Mouse (Mus musculus): Measurements from ENCODE around the gene Aak1. TPM values are rescaled to one million over a fixed set of nuclear protein-coding genes. Genes with fewer than 3 reads are reported as not detected.
A peak's percentile ranks its signal among the peaks of the same experiment; 100 is the strongest.
"Not testable (repeated sequence)": the region's sequence is repeated elsewhere in the genome, so short reads cannot be mapped to it uniquely, and the experiment has no call there.

Gene Aak1
- polyA plus RNA-seq, 1 experiment from 2014 or later: 43.9 TPM

DNA sequence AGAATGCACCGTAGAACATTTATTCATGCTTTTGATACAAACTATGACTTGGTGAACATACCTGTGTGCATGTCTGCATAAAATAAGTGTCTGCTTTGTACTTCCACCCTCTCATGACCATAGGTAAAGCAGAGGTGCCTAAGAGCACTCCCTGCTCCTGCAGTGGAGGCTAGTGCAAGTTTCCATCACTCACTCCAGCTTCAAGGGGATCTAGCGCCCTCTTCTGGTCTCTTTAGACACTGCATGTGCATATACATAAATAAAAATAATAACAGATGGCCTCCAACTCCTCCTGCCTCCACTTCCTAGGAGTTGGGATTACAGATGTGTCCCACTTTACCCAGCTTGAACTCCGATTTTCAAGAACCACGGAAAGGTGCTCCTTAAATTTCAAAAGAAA, 167.6 kb downstream of the Aak1 start:
- 60% methylated on average over 4 of the region's 4 CpGs for WGBS
- no peak overlapping the region for H3K4me3 ChIP-seq (replicated peaks; ENCODE audit: low read depth, low read length)
- no peaks in the 10 kb centered on the region for H3K4me1 ChIP-seq (ENCODE audit: control insufficient read depth, insufficient read depth, low read length)
- no peaks in the 10 kb centered on the region for H3K9me3 ChIP-seq (ENCODE audit: control insufficient read depth, low read length)
- H3K9ac ChIP-seq (replicated peaks; ENCODE audit: low read length): no peak overlapping the region
- no peaks in the 10 kb centered on the region for H3K27me3 ChIP-seq (ENCODE audit: control insufficient read depth, insufficient read depth, low read length)
- DNase-seq (peak; percentile 68), ATAC-seq (ENCODE audit: low FRiP score, low TSS enrichment) (no peak)
- H3K27ac ChIP-seq (replicated peaks; ENCODE audit: low read depth, low read length): no peak overlapping the region
- no peak overlapping the region for H3K4me2 ChIP-seq (ENCODE audit: low read length)
- H3K36me3 ChIP-seq (ENCODE audit: control insufficient read depth, insufficient read depth, low read length): peaks cover 65% of the 10 kb centered on the region

DNA sequence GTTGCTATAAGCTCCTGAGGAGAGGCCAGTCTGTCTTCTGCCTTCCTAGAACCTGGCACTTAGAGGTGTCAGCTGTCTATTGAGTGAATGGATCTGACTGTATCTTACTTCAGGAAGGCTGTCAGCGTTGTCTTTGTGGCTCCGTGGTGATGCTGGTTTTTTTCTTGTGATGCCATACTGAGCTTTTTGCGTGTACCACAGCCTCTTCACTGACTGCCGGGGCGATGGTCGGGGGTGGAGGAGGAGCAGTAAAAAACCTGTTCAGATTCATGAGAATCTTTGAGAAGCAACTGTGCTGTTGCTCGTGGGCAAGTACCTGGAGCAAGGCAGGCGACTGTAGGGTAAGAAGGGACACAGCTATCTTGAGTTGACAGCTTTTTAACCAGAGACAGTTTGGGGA, 169.6 kb downstream of the Aak1 start:
- Histone ChIP-seq H3K9ac (replicated peaks; ENCODE audit: low read length) (no peak overlapping the region), H3K27me3 (ENCODE audit: control insufficient read depth, insufficient read depth, low read length) (no peaks in the 10 kb centered on the region), H3K9me3 (ENCODE audit: control insufficient read depth, low read length) (no peaks in the 10 kb centered on the region), H3K4me3 (replicated peaks; ENCODE audit: low read depth, low read length) (no peak overlapping the region), H3K36me3 (ENCODE audit: control insufficient read depth, insufficient read depth, low read length) (peaks cover 78% of the 10 kb centered on the region), H3K4me2 (ENCODE audit: low read length) (no peak overlapping the region), H3K27ac (replicated peaks; ENCODE audit: low read depth, low read length) (no peak overlapping the region), H3K4me1 (ENCODE audit: control insufficient read depth, insufficient read depth, low read length) (no peaks in the 10 kb centered on the region)
- 94% methylated on average over 8 of the region's 8 CpGs for WGBS
- DNase-seq: no peak
- no peak for ATAC-seq (ENCODE audit: low FRiP score, low TSS enrichment)

DNA sequence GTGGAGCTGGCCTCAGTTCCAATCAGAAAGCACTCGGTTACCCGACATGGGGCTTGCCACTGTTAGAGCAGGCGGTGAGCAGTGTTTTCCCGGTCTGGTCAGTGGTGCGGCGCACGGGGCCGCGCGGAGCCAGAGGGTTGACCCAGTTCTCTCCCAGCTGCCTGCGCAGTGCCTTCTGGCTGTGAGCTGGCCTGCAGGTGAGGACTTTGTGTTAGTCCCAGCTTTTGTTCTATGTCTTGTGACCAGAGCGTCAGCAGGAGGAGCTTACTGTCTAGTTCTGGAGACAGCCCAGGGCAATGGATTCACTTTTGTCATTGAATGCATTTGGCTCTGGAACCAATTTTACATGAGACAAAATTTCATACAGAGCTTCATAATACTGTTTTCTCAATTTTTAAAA, 172.5 kb downstream of the Aak1 start:
- ATAC-seq (ENCODE audit: low FRiP score, low TSS enrichment) (no peak), DNase-seq (no peak)
- Histone ChIP-seq H3K4me2 (ENCODE audit: low read length) (no peak overlapping the region), H3K9me3 (ENCODE audit: control insufficient read depth, low read length) (no peaks in the 10 kb centered on the region), H3K4me3 (replicated peaks; ENCODE audit: low read depth, low read length) (no peak overlapping the region), H3K27ac (replicated peaks; ENCODE audit: low read depth, low read length) (no peak overlapping the region), H3K9ac (replicated peaks; ENCODE audit: low read length) (no peak overlapping the region), H3K27me3 (ENCODE audit: control insufficient read depth, insufficient read depth, low read length) (no peaks in the 10 kb centered on the region), H3K36me3 (ENCODE audit: control insufficient read depth, insufficient read depth, low read length) (peaks cover 83% of the 10 kb centered on the region), H3K4me1 (ENCODE audit: control insufficient read depth, insufficient read depth, low read length) (no peaks in the 10 kb centered on the region)
- 97% methylated on average over 12 of the region's 12 CpGs for WGBS

DNA sequence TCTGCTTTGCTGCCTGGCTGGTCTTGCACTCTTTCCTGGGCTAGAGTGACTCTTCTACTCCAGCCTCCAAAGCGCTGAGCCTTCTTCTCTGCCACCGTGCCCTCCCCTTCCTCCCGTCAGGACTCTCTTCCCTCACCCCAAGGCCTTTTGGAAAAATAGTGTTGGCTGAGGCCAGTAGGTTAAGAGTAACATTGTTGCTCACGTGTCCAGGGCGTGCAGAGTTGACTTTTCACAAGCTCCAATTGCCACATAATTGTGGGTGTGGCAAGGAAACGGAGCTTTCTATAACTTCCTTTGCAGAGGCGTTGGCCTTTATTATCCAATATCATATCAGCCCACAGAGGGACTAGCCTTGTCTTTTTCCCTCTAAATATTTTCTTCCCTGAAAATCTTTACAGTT, 177.7 kb downstream of the Aak1 start:
- ATAC-seq (ENCODE audit: low FRiP score, low TSS enrichment): no peak
- Histone ChIP-seq H3K27me3 (ENCODE audit: control insufficient read depth, insufficient read depth, low read length) (no peaks in the 10 kb centered on the region), H3K4me1 (ENCODE audit: control insufficient read depth, insufficient read depth, low read length) (no peaks in the 10 kb centered on the region), H3K27ac (replicated peaks; ENCODE audit: low read depth, low read length) (no peak overlapping the region), H3K4me3 (replicated peaks; ENCODE audit: low read depth, low read length) (no peak overlapping the region), H3K36me3 (ENCODE audit: control insufficient read depth, insufficient read depth, low read length) (peaks cover 58% of the 10 kb centered on the region), H3K9me3 (ENCODE audit: control insufficient read depth, low read length) (no peaks in the 10 kb centered on the region), H3K9ac (replicated peaks; ENCODE audit: low read length) (no peak overlapping the region), H3K4me2 (ENCODE audit: low read length) (no peak overlapping the region)
- no peak for DNase-seq
- 89% methylated on average over 7 of the region's 7 CpGs for WGBS

DNA sequence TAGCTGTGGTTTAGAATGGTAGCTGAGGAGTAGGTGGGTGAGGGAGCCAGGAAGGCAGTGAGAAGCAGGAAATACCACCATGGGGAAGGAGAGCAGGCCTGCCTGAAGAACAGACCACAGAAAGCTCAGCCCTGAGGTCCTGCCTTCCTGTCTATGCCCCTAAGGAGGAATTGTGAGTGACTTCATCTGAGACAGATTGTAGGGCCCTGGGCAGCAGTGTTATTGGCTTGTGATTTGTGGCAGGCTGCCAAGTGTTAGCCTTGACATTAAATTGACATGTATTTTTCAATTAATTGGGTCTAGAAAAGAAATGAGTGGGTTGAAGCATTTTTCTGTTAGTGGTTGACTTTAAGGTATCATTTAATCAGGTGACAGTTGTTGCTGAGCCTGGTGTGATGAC, 179.6 kb downstream of the Aak1 start:
- Histone ChIP-seq H3K9me3 (ENCODE audit: control insufficient read depth, low read length) (no peaks in the 10 kb centered on the region), H3K4me3 (replicated peaks; ENCODE audit: low read depth, low read length) (no peak overlapping the region), H3K27me3 (ENCODE audit: control insufficient read depth, insufficient read depth, low read length) (no peaks in the 10 kb centered on the region), H3K9ac (replicated peaks; ENCODE audit: low read length) (no peak overlapping the region), H3K4me1 (ENCODE audit: control insufficient read depth, insufficient read depth, low read length) (no peaks in the 10 kb centered on the region), H3K27ac (replicated peaks; ENCODE audit: low read depth, low read length) (no peak overlapping the region), H3K4me2 (ENCODE audit: low read length) (no peak overlapping the region), H3K36me3 (ENCODE audit: control insufficient read depth, insufficient read depth, low read length) (peaks cover 43% of the 10 kb centered on the region)
- ATAC-seq (ENCODE audit: low FRiP score, low TSS enrichment) (no peak), DNase-seq (no peak)

DNA sequence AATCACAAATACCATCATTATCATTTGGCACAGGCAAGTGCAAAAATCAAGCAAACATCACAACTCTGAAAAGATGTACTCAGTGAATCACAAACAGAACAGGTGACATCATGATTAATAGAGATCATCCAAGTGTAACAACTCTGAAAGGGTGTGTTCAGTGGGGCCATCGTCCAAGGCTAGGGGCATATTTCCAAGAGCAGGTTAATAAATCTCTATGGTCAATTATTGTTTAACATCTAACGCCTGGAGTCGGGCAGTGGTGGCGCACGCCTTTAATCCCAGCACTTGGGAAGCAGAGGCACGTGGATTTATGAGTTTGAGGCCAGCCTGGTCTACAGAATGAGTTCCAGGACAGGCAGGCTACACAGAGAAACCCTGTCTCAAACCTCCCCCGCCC, 182.0 kb downstream of the Aak1 start:
- not testable (repeated sequence) for H3K27me3 ChIP-seq (ENCODE audit: control insufficient read depth, insufficient read depth, low read length); ATAC-seq (ENCODE audit: low FRiP score, low TSS enrichment); H3K4me3 ChIP-seq (replicated peaks; ENCODE audit: low read depth, low read length); H3K9me3 ChIP-seq (ENCODE audit: control insufficient read depth, low read length); H3K4me2 ChIP-seq (ENCODE audit: low read length); H3K27ac ChIP-seq (replicated peaks; ENCODE audit: low read depth, low read length); DNase-seq; H3K9ac ChIP-seq (replicated peaks; ENCODE audit: low read length); H3K4me1 ChIP-seq (ENCODE audit: control insufficient read depth, insufficient read depth, low read length)
- 90% methylated on average over 7 of the region's 7 CpGs for WGBS
- peaks cover 20% of the 10 kb centered on the region for H3K36me3 ChIP-seq (ENCODE audit: control insufficient read depth, insufficient read depth, low read length)

DNA sequence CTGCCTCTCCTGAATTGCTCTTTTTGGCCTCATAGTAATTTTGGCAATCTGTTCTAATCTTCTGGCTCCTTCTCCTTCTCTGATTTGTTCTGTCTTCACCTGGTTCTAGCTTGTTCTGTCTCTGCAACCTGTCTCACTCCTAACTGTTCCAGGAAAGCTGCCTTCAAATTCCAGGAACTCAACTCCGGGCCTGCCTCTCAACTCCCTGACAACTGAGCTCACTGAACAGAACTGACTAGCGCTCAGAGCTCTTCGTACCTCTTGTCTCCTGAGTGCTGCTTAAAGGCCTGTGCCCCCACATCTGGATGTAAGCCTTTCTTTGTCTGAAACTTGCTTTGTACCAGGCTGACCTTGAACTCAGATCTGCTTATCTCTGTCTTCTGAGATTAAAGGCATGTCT, 183.1 kb downstream of the Aak1 start:
- no peaks in the 10 kb centered on the region for H3K4me1 ChIP-seq (ENCODE audit: control insufficient read depth, insufficient read depth, low read length)
- no peak overlapping the region for H3K27ac ChIP-seq (replicated peaks; ENCODE audit: low read depth, low read length)
- H3K4me2 ChIP-seq (ENCODE audit: low read length): no peak overlapping the region
- no peak for DNase-seq
- ATAC-seq (ENCODE audit: low FRiP score, low TSS enrichment): no peak
- H3K27me3 ChIP-seq (ENCODE audit: control insufficient read depth, insufficient read depth, low read length): no peaks in the 10 kb centered on the region
- H3K36me3 ChIP-seq (ENCODE audit: control insufficient read depth, insufficient read depth, low read length): peaks cover 18% of the 10 kb centered on the region
- no peaks in the 10 kb centered on the region for H3K9me3 ChIP-seq (ENCODE audit: control insufficient read depth, low read length)
- 91% methylated on average over 3 of the region's 3 CpGs for WGBS
- H3K9ac ChIP-seq (replicated peaks; ENCODE audit: low read length): no peak overlapping the region
- H3K4me3 ChIP-seq (replicated peaks; ENCODE audit: low read depth, low read length): no peak overlapping the region

DNA sequence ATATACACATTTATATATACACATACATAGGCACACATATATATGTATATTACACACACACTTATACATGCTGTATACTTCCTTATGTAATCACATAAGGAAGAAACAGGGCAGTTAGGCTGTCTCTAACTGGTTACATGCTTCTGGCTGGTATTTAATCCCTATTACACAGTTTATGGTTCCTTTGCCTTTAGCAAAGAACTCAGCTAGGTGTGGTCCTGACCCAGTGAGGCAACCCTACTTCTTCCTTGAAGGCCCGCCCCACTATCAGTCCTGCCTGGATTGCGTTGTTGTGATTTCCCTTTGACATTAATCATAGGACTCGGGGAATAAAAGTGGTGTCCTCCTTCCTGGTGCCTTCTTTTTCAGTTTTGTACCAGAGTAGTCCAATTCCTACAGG, 185.1 kb downstream of the Aak1 start:
- H3K27ac ChIP-seq (replicated peaks; ENCODE audit: low read depth, low read length): no peak overlapping the region
- 93% methylated on average over 3 of the region's 3 CpGs for WGBS
- H3K4me2 ChIP-seq (ENCODE audit: low read length): no peak overlapping the region
- no peak for DNase-seq
- no peaks in the 10 kb centered on the region for H3K27me3 ChIP-seq (ENCODE audit: control insufficient read depth, insufficient read depth, low read length)
- H3K4me1 ChIP-seq (ENCODE audit: control insufficient read depth, insufficient read depth, low read length): no peaks in the 10 kb centered on the region
- H3K9me3 ChIP-seq (ENCODE audit: control insufficient read depth, low read length): no peaks in the 10 kb centered on the region
- peaks cover 7% of the 10 kb centered on the region for H3K36me3 ChIP-seq (ENCODE audit: control insufficient read depth, insufficient read depth, low read length)
- no peak for ATAC-seq (ENCODE audit: low FRiP score, low TSS enrichment)
- no peak overlapping the region for H3K9ac ChIP-seq (replicated peaks; ENCODE audit: low read length)
- no peak overlapping the region for H3K4me3 ChIP-seq (replicated peaks; ENCODE audit: low read depth, low read length)

DNA sequence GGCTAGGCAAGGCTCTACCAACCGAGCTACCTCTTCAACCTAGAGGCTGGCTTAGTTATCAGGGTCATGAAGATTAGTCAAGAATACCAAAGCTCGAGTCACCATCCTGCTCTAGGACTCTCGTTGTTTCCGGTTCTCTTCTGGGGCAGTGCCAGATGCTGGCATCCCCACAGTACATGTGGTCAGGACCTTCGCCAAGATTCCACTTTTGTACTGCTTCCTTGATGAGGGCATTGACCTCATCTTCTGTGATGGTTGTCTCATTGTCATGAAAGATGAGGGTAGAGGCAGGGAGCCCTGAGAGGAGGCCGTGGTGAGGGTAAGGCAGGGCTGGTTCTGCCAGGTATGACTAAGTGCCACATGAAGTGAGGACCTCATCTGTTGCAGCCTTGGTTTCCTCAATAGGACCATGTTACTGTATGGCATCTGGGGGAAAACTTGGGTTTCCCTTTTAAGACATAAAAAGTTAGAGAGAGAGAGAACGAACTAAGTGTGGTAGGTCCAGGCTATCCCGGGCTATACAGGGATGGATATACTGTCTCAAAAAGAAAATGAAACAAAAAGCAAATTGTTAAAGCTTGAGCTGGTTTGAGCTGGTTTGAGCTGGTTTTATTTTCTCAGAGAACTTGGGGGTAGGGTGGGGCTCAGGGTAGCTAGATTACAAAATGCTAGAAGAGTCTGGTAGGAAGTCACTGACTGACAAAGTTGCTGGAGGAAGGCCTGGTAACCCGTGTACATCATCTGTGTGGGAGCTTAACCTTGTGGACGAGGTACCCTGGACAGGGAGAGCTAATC, 188.7 kb downstream of the Aak1 start:
- H3K4me3 ChIP-seq (replicated peaks; ENCODE audit: low read depth, low read length): no peak overlapping the region
- WGBS: 87% methylated on average over 10 of the region's 10 CpGs

More for the DNA sequence above, 188.7 kb downstream of the Aak1 start:
- Histone ChIP-seq H3K27ac (replicated peaks; ENCODE audit: low read depth, low read length) (no peak overlapping the region), H3K9me3 (ENCODE audit: control insufficient read depth, low read length) (no peaks in the 10 kb centered on the region), H3K9ac (replicated peaks; ENCODE audit: low read length) (no peak overlapping the region), H3K27me3 (ENCODE audit: control insufficient read depth, insufficient read depth, low read length) (no peaks in the 10 kb centered on the region), H3K4me2 (ENCODE audit: low read length) (no peak overlapping the region), H3K36me3 (ENCODE audit: control insufficient read depth, insufficient read depth, low read length) (no peaks in the 10 kb centered on the region), H3K4me1 (ENCODE audit: control insufficient read depth, insufficient read depth, low read length) (no peaks in the 10 kb centered on the region)
- DNase-seq (no peak), ATAC-seq (ENCODE audit: low FRiP score, low TSS enrichment) (no peak)
